Mouse (Mus musculus): ENCODE measurements around the gene Gm28729.

- TF ChIP-seq MAX (IDR thresholded peaks at IDR 0.05; ENCODE audit: low read depth) (no peak), E2F4 (IDR thresholded peaks at IDR 0.05; ENCODE audit: insufficient read depth) (no peak), POLR2AphosphoS2 (IDR thresholded peaks at IDR 0.05; ENCODE audit: insufficient read length, low read depth) (no peak)
Observed at GRCm38 (mm10) chr9:96573252-96573651, 48.2 kb upstream of the Gm28729 start.

Measured in myocyte (in vitro differentiated cells).